Mouse (Mus musculus) thymus, postnatal 0 days (tissue): ENCODE data around the gene Copz1. TPM values are rescaled to one million over a fixed set of nuclear protein-coding genes. Genes with fewer than 3 reads are reported as not detected.

ENCODE experiments used
- DNase-seq: peaks from one replicate; pipeline ENCODE4 v3.0.0-alpha.2; 2015; ENCODE audit warnings: low spot score
- polyA plus RNA-seq: library from polyadenylated mRNA; unstranded; fragments of >200 nt; fragmentation: Nextera tagmentation; extraction: Ambion mirVana; gene quantifications from 2 replicates; pipeline ENCODE4 v1.2.1, GENCODE M21; 2015

Gene Copz1
- polyA plus RNA-seq, 1 experiment from 2014 or later: 188 TPM

GRCm38 (mm10) chr15:103308056-103308875 is 35.8 kb downstream of the Copz1 start:
- DNase-seq: peak; percentile 60

- DNase-seq: no peak
These were observed 36.5 kb downstream of the Copz1 start for GRCm38 (mm10) chr15:103308876-103309580.

- no peak for DNase-seq
These were observed 37.9 kb downstream of the Copz1 start, which contains the start of gene Gpr84 for GRCm38 (mm10) chr15:103310365-103310910. Gene Gpr84, minus strand, starts transcription at chr15:103310612.

- DNase-seq: peak; percentile 67
These were observed 41.1 kb downstream of the Copz1 start for GRCm38 (mm10) chr15:103313495-103314095.

- DNase-seq: no peak
These were observed 41.7 kb downstream of the Copz1 start for GRCm38 (mm10) chr15:103314181-103314580.

GRCm38 (mm10) chr15:103315011-103315502 is 42.5 kb downstream of the Copz1 start:
- no peak for DNase-seq

GRCm38 (mm10) chr15:103315979-103316776 is 43.7 kb downstream of the Copz1 start:
- no peak for DNase-seq

GRCm38 (mm10) chr15:103317120-103317519 is 44.6 kb downstream of the Copz1 start:
- DNase-seq: no peak

GRCm38 (mm10) chr15:103317731-103318130 is 45.2 kb downstream of the Copz1 start:
- DNase-seq: no peak

- no peak for DNase-seq
These were observed 45.8 kb downstream of the Copz1 start for GRCm38 (mm10) chr15:103318201-103318816.

- peak; percentile 40 for DNase-seq
These were observed 48.6 kb downstream of the Copz1 start for GRCm38 (mm10) chr15:103321076-103321475.

- DNase-seq: no peak
These were observed 49.9 kb downstream of the Copz1 start for GRCm38 (mm10) chr15:103322396-103322795.

GRCm38 (mm10) chr15:103323070-103323454 is 50.5 kb downstream of the Copz1 start:
- DNase-seq: no peak

- peak; percentile 76 for DNase-seq
These were observed 51.1 kb downstream of the Copz1 start for GRCm38 (mm10) chr15:103323455-103324247.

GRCm38 (mm10) chr15:103333081-103333615 is 60.6 kb downstream of the Copz1 start:
- no peak for DNase-seq

- no peak for DNase-seq
These were observed 61.2 kb downstream of the Copz1 start for GRCm38 (mm10) chr15:103333738-103334137.

GRCm38 (mm10) chr15:103334194-103334593 is 61.7 kb downstream of the Copz1 start:
- no peak for DNase-seq

- DNase-seq: no peak
These were observed 62.5 kb downstream of the Copz1 start for GRCm38 (mm10) chr15:103335040-103335439.
